Mouse (Mus musculus): Measurements from ENCODE around the gene P4hb.

- TF ChIP-seq CEBPB (IDR thresholded peaks at IDR 0.05; ENCODE audit: insufficient read depth, poor library complexity, severe bottlenecking) (no peak), MAX (IDR thresholded peaks at IDR 0.05; ENCODE audit: low read depth) (no peak), MYOG (IDR thresholded peaks at IDR 0.05; ENCODE audit: control insufficient read depth in 1 of 3, insufficient read depth in 1 of 3, insufficient read length in 2 of 3, low read depth in 2 of 3) (no peak), E2F4 (IDR thresholded peaks at IDR 0.05; ENCODE audit: insufficient read depth) (no peak), MYOD1 (IDR thresholded peaks at IDR 0.05; ENCODE audit: control insufficient read depth in 1 of 3, insufficient read length in 2 of 3, low read depth in 2 of 3) (no peak), USF1 (IDR thresholded peaks at IDR 0.05; ENCODE audit: low read depth) (no peak), POLR2A (IDR thresholded peaks at IDR 0.05; ENCODE audit: insufficient read length, low read depth) (no peak), POLR2AphosphoS2 (IDR thresholded peaks at IDR 0.05; ENCODE audit: insufficient read length, low read depth) (peak; percentile 52), TCF12 (IDR thresholded peaks at IDR 0.05; ENCODE audit: insufficient read depth, poor library complexity, severe bottlenecking) (no peak)
Measured at GRCm38 (mm10) chr11:120608241-120609034, 35.4 kb upstream of the P4hb start, which contains the start of gene Npb.
